ENCODE assay signal across 8 mouse cellular contexts in genomic region chr9:64737406-64738201, GRCm38 (mm10). TPM values are rescaled to one million over a fixed set of nuclear protein-coding genes. Genes with fewer than 3 reads are reported as not detected.
A peak's percentile ranks its signal among the peaks of the same experiment; 100 is the strongest.
DNase-seq lines count a peak whose midpoint lies in the region; ATAC-seq and TF ChIP-seq lines count a peak whose summit lies in the region.

Rab11a (minus strand) TSS chr9:64737758.

- H3K27ac ChIP-seq in ES-E14 (ENCODE audit: insufficient read depth, low read depth, low read length, poor library complexity, severe bottlenecking): peak within 1 kb of the TSS; percentile 77
- H3K27ac ChIP-seq in forebrain, embryonic 15.5 days (replicated peaks): peak within 1 kb of the TSS; percentile 95

- no peaks in the 10 kb centered on the region for H3K36me3 ChIP-seq in ES-E14 (ENCODE audit: control insufficient read depth, insufficient read depth, low read length, poor library complexity, severe bottlenecking)
- H3K36me3 ChIP-seq in forebrain, embryonic 15.5 days: no peaks in the 10 kb centered on the region

- TF ChIP-seq CTCF in lung, adult 2 months (IDR thresholded peaks at IDR 0.05; ENCODE audit: insufficient read depth, low read length): no peak

- intact Hi-C loops in heart, postnatal 25 days (cut with DNase I): loop anchor here (5.0 kb wide), 1 partner anchor 75 kb away; the partner anchor contains the start of gene Dennd4a

- peak within 1 kb of the TSS; percentile 66 for H3K4me2 ChIP-seq in forebrain, embryonic 15.5 days (replicated peaks)

- ATAC-seq in forebrain, embryonic 15.5 days (replicated peaks): peak; percentile 98
- peak; percentile 95 for ATAC-seq in neutrophil, adult 5-6 weeks (ENCODE audit: extremely low read depth, insufficient number of reproducible peaks, low FRiP score, poor library complexity, severe bottlenecking)

- in situ Hi-C loops in ES-E14 (cut with MboI; ENCODE audit: low sequenced_read_pairs in 2 of 2, unreplicated experiment in 2 of 2): no loop called here

- H3K9ac ChIP-seq in ES-E14 (ENCODE audit: insufficient read depth, low read depth, low read length, poor library complexity, severe bottlenecking): peak within 1 kb of the TSS; percentile 87
- H3K9ac ChIP-seq in forebrain, embryonic 15.5 days (replicated peaks): peak within 1 kb of the TSS; percentile 66

- peak; percentile 86 for DNase-seq in ES-E14 (ENCODE audit: low read depth, low spot score)
- peak; percentile 94 for DNase-seq in cerebellum, adult 11-12 months
- peak; percentile 91 for DNase-seq in heart, postnatal 25 days (ENCODE audit: low spot score)
- DNase-seq in layer of hippocampus, adult 18-20 months (ENCODE audit: low spot score in 2 of 2): peak; percentile 92 to 96
- peak; percentile 98 for DNase-seq in lung, adult 2 months
- peak; percentile 91 to 93 for DNase-seq in thymus, adult 18-20 months

- H3K4me1 ChIP-seq in ES-E14 (ENCODE audit: control insufficient read depth in 2 of 2, insufficient read depth in 2 of 2, low read length in 2 of 2, poor library complexity in 1 of 2): peaks cover 3% of the 10 kb centered on the region in 2 experiments; a peak in 1 of 4 replicates
- H3K4me1 ChIP-seq in forebrain, embryonic 15.5 days: peaks cover 6% of the 10 kb centered on the region
- H3K4me1 ChIP-seq in lung, adult 2 months (ENCODE audit: control insufficient read depth, insufficient read depth, low read length): peaks cover 5% of the 10 kb centered on the region

- H3K4me3 ChIP-seq in ES-E14 (ENCODE audit: insufficient read depth in 1 of 2, low read depth in 1 of 2, low read length in 2 of 2, poor library complexity in 1 of 2, severe bottlenecking in 1 of 2): peak within 1 kb of the TSS; percentile 78 to 99
- peak within 1 kb of the TSS; percentile 93 for H3K4me3 ChIP-seq in forebrain, embryonic 15.5 days
- H3K4me3 ChIP-seq in lung, adult 2 months (replicated peaks; ENCODE audit: extremely low read depth, low read depth, low read length): peak within 1 kb of the TSS; percentile 100

- H3K9me3 ChIP-seq in ES-E14 (ENCODE audit: control insufficient read depth, insufficient read depth, low read depth, low read length): no peaks in the 10 kb centered on the region
- H3K9me3 ChIP-seq in forebrain, embryonic 15.5 days: no peaks in the 10 kb centered on the region

- peak; percentile 74; the same call in 1 of the 2 replicates for TF ChIP-seq POLR2A in lung, adult 2 months (IDR thresholded peaks at IDR 0.05; ENCODE audit: borderline replicate concordance, extremely low read depth, low read depth, low read length)

- H3K27me3 ChIP-seq in forebrain, embryonic 15.5 days: no peaks in the 10 kb centered on the region

- under 1% methylated on average over 56 of the region's 61 CpGs for WGBS in forebrain, embryonic 15.5 days
- under 1% methylated on average over 60 of the region's 61 CpGs for WGBS in lung, adult 2 months

TF ChIP-seq in ES-E14, 5 proteins besides CTCF, POLR2A, EP300 and RAD21:
- TF ChIP-seq ZC3H11A (IDR thresholded peaks at IDR 0.05; ENCODE audit: borderline replicate concordance, low read depth, low read length): no peak
- no peak for TF ChIP-seq ZNF384 (IDR thresholded peaks at IDR 0.05; ENCODE audit: low read depth, low read length)
- TF ChIP-seq CHD2 (IDR thresholded peaks at IDR 0.05; ENCODE audit: low read depth, low read length): peak; percentile 13; the same call in 1 of the 2 replicates
- TF ChIP-seq MAFK (IDR thresholded peaks at IDR 0.05; ENCODE audit: insufficient read depth, low read depth, low read length): peak; percentile 93
- no peak for TF ChIP-seq HCFC1 (IDR thresholded peaks at IDR 0.05; ENCODE audit: borderline replicate concordance, insufficient read depth, low read length)
TF ChIP-seq in ES-E14: peak in this region for 2.

RNA-seq across cellular contexts. Expression of gene Rab11a, which starts in this region (rescaled TPM):
- total RNA-seq in ES-E14 (2012; rRNA removed): 55.1 and 77.0 TPM in 2 replicates
- 349 and 383 TPM in 2 replicates for polyA plus RNA-seq in forebrain, embryonic 15.5 days (2015; fragmentation: Nextera tagmentation; extraction: Ambion mirVana)
- total RNA-seq in heart, postnatal 25 days (2021): 100 to 1,000 TPM; 170 to 191 TPM
- 100 to 1,000 TPM; 208 to 222 TPM for total RNA-seq in layer of hippocampus, adult 18-20 months (2021)
- polyA plus RNA-seq in lung, adult 2 months (2012; rRNA removed): 74.4 and 109 TPM in 2 replicates
- total RNA-seq in neutrophil, adult 5-6 weeks (2017): 143 and 167 TPM in 2 replicates

Comparison
In these comparisons a context has a peak if more than half of its experiments do, and no peak if none do; other contexts are left out.
1. Peak in every context shown above with its lines: DNase-seq, ATAC-seq, H3K4me3 ChIP-seq and H3K27ac ChIP-seq.